Comparison of ENCODE assay signal across 8 mouse cellular contexts in genomic region chr2:50304824-50305577, GRCm38 (mm10). TPM values are rescaled to one million over a fixed set of nuclear protein-coding genes. Genes with fewer than 3 reads are reported as not detected.
A peak's percentile ranks its signal among the peaks of the same experiment; 100 is the strongest.
DNase-seq lines count a peak whose midpoint lies in the region; ATAC-seq and TF ChIP-seq lines count a peak whose summit lies in the region.

No protein-coding gene starts in this region.

- ATAC-seq in forebrain, postnatal 0 days, result peak; percentile 81
- no peak for ATAC-seq in forebrain, embryonic 11.5 days (replicated peaks; ENCODE audit: low FRiP score)
- peak; percentile 97 for ATAC-seq in liver, postnatal 0 days
- no peak for ATAC-seq in midbrain, embryonic 14.5 days (ENCODE audit: low FRiP score, low TSS enrichment)
- ATAC-seq in erythroblast, adult 5-6 weeks (replicated peaks; ENCODE audit: low FRiP score, poor library complexity, severe bottlenecking), result no peak

- 90% methylated on average over 1 of the region's 1 CpGs for WGBS in forebrain, postnatal 0 days
- 86% methylated on average over 1 of the region's 1 CpGs for WGBS in forebrain, embryonic 11.5 days
- 47% methylated on average over 1 of the region's 1 CpGs for WGBS in liver, postnatal 0 days (ENCODE audit: insufficient replicate concordance)
- WGBS in midbrain, embryonic 14.5 days, result 86% methylated on average over 1 of the region's 1 CpGs

- H3K36me3 ChIP-seq in forebrain, postnatal 0 days (ENCODE audit: insufficient read depth), result no peaks in the 10 kb centered on the region
- H3K36me3 ChIP-seq in forebrain, embryonic 11.5 days (ENCODE audit: control insufficient read depth, insufficient read depth, low read length), result no peaks in the 10 kb centered on the region
- no peaks in the 10 kb centered on the region for H3K36me3 ChIP-seq in liver, postnatal 0 days (replicated peaks; ENCODE audit: insufficient read depth, low read length)
- no peaks in the 10 kb centered on the region for H3K36me3 ChIP-seq in midbrain, embryonic 14.5 days (ENCODE audit: control insufficient read depth, insufficient read depth, low read length)

- H3K4me1 ChIP-seq in forebrain, postnatal 0 days (ENCODE audit: insufficient read depth), result no peaks in the 10 kb centered on the region
- H3K4me1 ChIP-seq in forebrain, embryonic 11.5 days (replicated peaks; ENCODE audit: control insufficient read depth, insufficient read depth, low read length), result no peaks in the 10 kb centered on the region
- no peaks in the 10 kb centered on the region for H3K4me1 ChIP-seq in liver, postnatal 0 days (ENCODE audit: insufficient read depth)
- H3K4me1 ChIP-seq in midbrain, embryonic 14.5 days (ENCODE audit: control insufficient read depth, insufficient read depth, low read length), result peaks cover 10% of the 10 kb centered on the region; the same call in 1 of the 2 replicates

- TF ChIP-seq CTCF in forebrain, postnatal 0 days (IDR thresholded peaks at IDR 0.05; ENCODE audit: low read depth), result peak; percentile 84
- TF ChIP-seq CTCF in liver, postnatal 0 days (IDR thresholded peaks at IDR 0.05; ENCODE audit: low read depth), result peak; percentile 70

- no peaks in the 10 kb centered on the region for H3K9me3 ChIP-seq in forebrain, postnatal 0 days (ENCODE audit: low read length)
- no peaks in the 10 kb centered on the region for H3K9me3 ChIP-seq in forebrain, embryonic 11.5 days (ENCODE audit: control insufficient read depth, low read length)
- H3K9me3 ChIP-seq in liver, postnatal 0 days (ENCODE audit: low read length), result no peaks in the 10 kb centered on the region
- H3K9me3 ChIP-seq in midbrain, embryonic 14.5 days (ENCODE audit: control insufficient read depth, low read length), result no peaks in the 10 kb centered on the region

- no peaks in the 10 kb centered on the region for H3K27me3 ChIP-seq in forebrain, postnatal 0 days (ENCODE audit: insufficient read depth, low read length)
- no peaks in the 10 kb centered on the region for H3K27me3 ChIP-seq in forebrain, embryonic 11.5 days (ENCODE audit: control insufficient read depth, insufficient read depth, low read length)
- no peaks in the 10 kb centered on the region for H3K27me3 ChIP-seq in liver, postnatal 0 days (ENCODE audit: insufficient read depth, low read length)
- no peaks in the 10 kb centered on the region for H3K27me3 ChIP-seq in midbrain, embryonic 14.5 days (ENCODE audit: control insufficient read depth, insufficient read depth, low read length)

- no peak overlapping the region for H3K4me3 ChIP-seq in forebrain, postnatal 0 days (ENCODE audit: low read depth, low read length)
- no peak overlapping the region for H3K4me3 ChIP-seq in forebrain, embryonic 11.5 days (ENCODE audit: low read depth, low read length)
- no peak overlapping the region for H3K4me3 ChIP-seq in liver, postnatal 0 days (ENCODE audit: low read depth, low read length)
- H3K4me3 ChIP-seq in midbrain, embryonic 14.5 days (replicated peaks; ENCODE audit: low read depth, low read length), result no peak overlapping the region

- H3K9ac ChIP-seq in forebrain, postnatal 0 days, result no peak overlapping the region
- H3K9ac ChIP-seq in forebrain, embryonic 11.5 days (ENCODE audit: low read length), result no peak overlapping the region
- H3K9ac ChIP-seq in liver, postnatal 0 days (replicated peaks), result no peak overlapping the region
- H3K9ac ChIP-seq in midbrain, embryonic 14.5 days (replicated peaks; ENCODE audit: low read length), result no peak overlapping the region

- no peak overlapping the region for H3K4me2 ChIP-seq in forebrain, postnatal 0 days (ENCODE audit: low read depth)
- H3K4me2 ChIP-seq in forebrain, embryonic 11.5 days (ENCODE audit: low read depth, low read length, severe bottlenecking), result no peak overlapping the region
- no peak overlapping the region for H3K4me2 ChIP-seq in liver, postnatal 0 days (ENCODE audit: low read depth, low read length)
- H3K4me2 ChIP-seq in midbrain, embryonic 14.5 days (ENCODE audit: low read length), result no peak overlapping the region

- DNase-seq in forebrain, postnatal 0 days, result peak; percentile 72
- DNase-seq in forebrain, embryonic 11.5 days (ENCODE audit: low spot score), result no peak
- DNase-seq in liver, postnatal 0 days, result no peak
- DNase-seq in liver (no peak), adipocyte (ENCODE audit: low spot score) (peak; percentile 48)
- peak; percentile 79 for DNase-seq in midbrain, embryonic 14.5 days
- no peak for DNase-seq in adrenal gland, postnatal 36 days

- no peak overlapping the region for H3K27ac ChIP-seq in forebrain, postnatal 0 days (ENCODE audit: low read depth, low read length)
- no peak overlapping the region for H3K27ac ChIP-seq in forebrain, embryonic 11.5 days (ENCODE audit: low read depth, low read length)
- H3K27ac ChIP-seq in liver, postnatal 0 days (ENCODE audit: low read depth), result no peak overlapping the region
- H3K27ac ChIP-seq in midbrain, embryonic 14.5 days (replicated peaks; ENCODE audit: low read depth, low read length), result no peak overlapping the region

- TF ChIP-seq EP300 in liver, postnatal 0 days (IDR thresholded peaks at IDR 0.05; ENCODE audit: low read depth), result no peak

RNA-seq across cellular contexts. Expression of gene Mmadhc, which starts 8.4 kb away (rescaled TPM):
- 60.0 and 60.9 TPM in 2 replicates for total RNA-seq in forebrain, postnatal 0 days (2014; rRNA removed)
- 132 and 142 TPM in 2 replicates for polyA plus RNA-seq in forebrain, postnatal 0 days (2015; fragmentation: Nextera tagmentation; extraction: Ambion mirVana)
- polyA plus RNA-seq in forebrain, embryonic 11.5 days (2014; fragmentation: Nextera tagmentation; extraction: Ambion mirVana), result 160 and 170 TPM in 2 replicates
- polyA plus RNA-seq in liver, postnatal 0 days (2015; fragmentation: Nextera tagmentation; extraction: Ambion mirVana), result 88.3 and 90.6 TPM in 2 replicates
- 148 and 150 TPM in 2 replicates for polyA plus RNA-seq in midbrain, embryonic 14.5 days (2014; fragmentation: Nextera tagmentation; extraction: Ambion mirVana)
- 100 to 1,000 TPM; 126 to 127 TPM for total RNA-seq in adrenal gland, postnatal 36 days (2021)
- total RNA-seq in erythroblast, adult 5-6 weeks (2015; ENCODE audit: low replicate concordance), result 50.0 and 59.4 TPM in 2 replicates
- total RNA-seq in erythroblast, adult 5-6 weeks (2017; ENCODE audit: low replicate concordance), result 35.4 and 44.4 TPM in 2 replicates

Comparison
In these comparisons a context has a peak if more than half of its experiments do, and no peak if none do; other contexts are left out.
1. ATAC-seq: peak in forebrain, postnatal 0 days (single experiment) and liver, postnatal 0 days (single experiment); none in forebrain, embryonic 11.5 days (single experiment), midbrain, embryonic 14.5 days (single experiment) and erythroblast, adult 5-6 weeks (single experiment).
2. DNase-seq: peak in forebrain, postnatal 0 days (single experiment), adipocyte (single experiment) and midbrain, embryonic 14.5 days (single experiment); none in forebrain, embryonic 11.5 days (single experiment), liver, postnatal 0 days (single experiment), liver (single experiment) and adrenal gland, postnatal 36 days (0 of 2).